Mouse (Mus musculus) embryonic facial prominence, embryonic 13.5 days (tissue): ENCODE measurements around the gene Med29. TPM values are rescaled to one million over a fixed set of nuclear protein-coding genes. Genes with fewer than 3 reads are reported as not detected.

Experiments used
- ATAC-seq: fragments of 200-750 bp; cut with Nextera tagmentation; 2 replicates; pipeline ENCODE4 v1.8.0; 2017; ENCODE audit warnings: low read depth; ENCODE audit not compliant: insufficient number of reproducible peaks, insufficient read depth, low FRiP score, low TSS enrichment
- H3K27ac ChIP-seq: fragments of 300-500 bp; sonication (generic); 2 replicates; pipeline ENCODE4 v1.5.1; 2015; ENCODE audit warnings: moderate library complexity, mild to moderate bottlenecking, inconsistent platforms
- H3K27me3 ChIP-seq: fragments of 300-500 bp; sonication (generic); 2 replicates; pipeline ENCODE4 v1.6.1; 2015; ENCODE audit warnings: mild to moderate bottlenecking, inconsistent platforms
- H3K36me3 ChIP-seq: fragments of 300-500 bp; sonication (generic); 2 replicates; pipeline ENCODE4 v1.6.1; 2015; ENCODE audit warnings: mild to moderate bottlenecking, inconsistent platforms
- H3K4me1 ChIP-seq: fragments of 300-500 bp; sonication (generic); 2 replicates; pipeline ENCODE4 v1.6.1; 2015; ENCODE audit warnings: inconsistent platforms
- H3K4me2 ChIP-seq: fragments of 300-500 bp; sonication (generic); 2 replicates; pipeline ENCODE4 v1.6.1; 2015; ENCODE audit warnings: moderate library complexity, mild to moderate bottlenecking, inconsistent platforms
- H3K4me3 ChIP-seq: fragments of 300-500 bp; sonication (generic); 2 replicates; pipeline ENCODE4 v1.5.1; 2015; ENCODE audit warnings: mild to moderate bottlenecking, inconsistent platforms
- H3K9ac ChIP-seq: fragments of 300-500 bp; sonication (generic); 2 replicates; pipeline ENCODE4 v1.6.1; 2015; ENCODE audit warnings: mild to moderate bottlenecking, inconsistent platforms
- H3K9me3 ChIP-seq: fragments of 300-500 bp; sonication (generic); 2 replicates; pipeline ENCODE4 v1.6.1; 2016; ENCODE audit warnings: inconsistent platforms
- WGBS: fragments of 180-500 bp; shearing (Covaris S2); methylation state at CpG from one replicate; pipeline ENCODE4 v1.1.7; 2015; ENCODE audit warnings: mixed read lengths; 5-methylcytosine and 5-hydroxymethylcytosine counted together
- polyA plus RNA-seq: library from polyadenylated mRNA; unstranded; fragments of >200 nt; fragmentation: Nextera tagmentation; extraction: Ambion mirVana; gene quantifications from 2 replicates; pipeline ENCODE4 v1.2.1, GENCODE M21; 2015

Gene Med29
- polyA plus RNA-seq, 1 experiment from 2014 or later, result 53.5 TPM

DNA sequence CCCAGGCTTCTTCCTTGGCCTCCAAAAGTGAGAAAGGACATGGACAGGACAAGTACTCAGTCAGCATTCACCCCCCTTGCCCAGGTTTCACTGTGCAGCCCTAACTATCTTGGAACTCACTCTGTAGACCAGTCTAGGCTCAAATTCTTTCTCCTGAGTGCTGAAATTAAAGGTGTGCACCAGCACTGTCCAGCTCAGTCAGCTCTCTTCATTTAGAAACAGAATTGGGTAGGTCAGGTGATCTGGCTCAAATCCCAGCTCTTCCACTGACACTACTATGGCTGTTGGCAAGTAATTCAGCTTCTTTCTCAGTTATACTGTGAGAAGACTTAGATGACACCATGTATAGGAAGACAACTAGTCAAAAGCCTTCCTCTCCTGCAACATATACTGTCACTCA is 35.2 kb upstream of the Med29 start:
- no peak overlapping the region for H3K9ac ChIP-seq
- no peak overlapping the region for H3K4me2 ChIP-seq
- H3K4me1 ChIP-seq, result peaks cover 11% of the 10 kb centered on the region
- no peak overlapping the region for H3K4me3 ChIP-seq
- no peaks in the 10 kb centered on the region for H3K9me3 ChIP-seq
- no peak overlapping the region for H3K27ac ChIP-seq
- H3K27me3 ChIP-seq, result no peaks in the 10 kb centered on the region
- peaks cover 38% of the 10 kb centered on the region for H3K36me3 ChIP-seq
- ATAC-seq, result no peak

DNA sequence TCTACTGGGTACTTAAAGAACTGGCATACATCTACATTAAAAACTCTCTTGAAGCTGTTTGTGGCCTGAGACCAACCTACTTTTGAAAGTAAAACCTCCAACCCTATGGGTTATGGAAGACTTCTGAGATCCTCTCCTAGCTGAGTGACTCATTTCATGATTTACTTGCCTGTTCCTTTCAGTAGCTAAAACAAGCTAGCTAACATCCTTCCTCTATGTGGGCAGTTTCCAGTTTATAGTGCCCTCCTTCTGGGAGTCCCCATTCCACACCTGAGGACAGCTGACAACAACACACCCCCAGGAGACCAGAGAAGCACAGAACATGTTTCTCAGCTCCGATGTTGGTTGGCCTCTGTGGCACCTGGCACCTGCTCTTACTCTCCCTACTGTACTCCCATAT is 30.5 kb upstream of the Med29 start:
- H3K27me3 ChIP-seq, result no peaks in the 10 kb centered on the region
- H3K4me2 ChIP-seq, result no peak overlapping the region
- H3K36me3 ChIP-seq, result peaks cover 63% of the 10 kb centered on the region
- H3K4me3 ChIP-seq, result no peak overlapping the region
- H3K9ac ChIP-seq, result no peak overlapping the region
- ATAC-seq, result no peak
- 100% methylated on average over 1 of the region's 1 CpGs for WGBS
- H3K27ac ChIP-seq, result no peak overlapping the region
- H3K9me3 ChIP-seq, result no peaks in the 10 kb centered on the region
- peaks cover 8% of the 10 kb centered on the region for H3K4me1 ChIP-seq

DNA sequence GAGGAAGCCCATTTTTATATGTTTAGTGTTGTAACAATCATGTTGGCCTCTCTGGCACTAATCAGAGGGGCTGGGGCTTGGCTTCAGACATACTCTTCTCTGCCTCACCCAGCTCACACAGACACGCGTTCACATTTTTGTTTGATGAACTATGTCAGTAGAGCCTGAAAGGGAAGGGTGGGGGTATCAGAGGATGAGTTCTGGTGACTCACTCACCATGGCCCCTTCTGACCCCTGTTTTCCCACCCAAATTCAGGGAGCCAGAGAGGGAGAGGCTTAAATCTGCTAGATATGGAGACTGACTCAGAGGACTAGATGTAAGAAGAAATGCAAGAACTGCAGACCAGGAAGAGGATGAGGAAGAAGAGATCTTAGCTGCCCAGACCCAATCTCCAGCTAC is 26.9 kb upstream of the Med29 start:
- Histone ChIP-seq H3K4me2 (no peak overlapping the region), H3K27ac (no peak overlapping the region), H3K36me3 (peaks cover 95% of the 10 kb centered on the region), H3K4me3 (no peak overlapping the region), H3K4me1 (peaks cover 8% of the 10 kb centered on the region), H3K9ac (no peak overlapping the region), H3K9me3 (no peaks in the 10 kb centered on the region), H3K27me3 (no peaks in the 10 kb centered on the region)
- 97% methylated on average over 2 of the region's 2 CpGs for WGBS
- no peak for ATAC-seq

DNA sequence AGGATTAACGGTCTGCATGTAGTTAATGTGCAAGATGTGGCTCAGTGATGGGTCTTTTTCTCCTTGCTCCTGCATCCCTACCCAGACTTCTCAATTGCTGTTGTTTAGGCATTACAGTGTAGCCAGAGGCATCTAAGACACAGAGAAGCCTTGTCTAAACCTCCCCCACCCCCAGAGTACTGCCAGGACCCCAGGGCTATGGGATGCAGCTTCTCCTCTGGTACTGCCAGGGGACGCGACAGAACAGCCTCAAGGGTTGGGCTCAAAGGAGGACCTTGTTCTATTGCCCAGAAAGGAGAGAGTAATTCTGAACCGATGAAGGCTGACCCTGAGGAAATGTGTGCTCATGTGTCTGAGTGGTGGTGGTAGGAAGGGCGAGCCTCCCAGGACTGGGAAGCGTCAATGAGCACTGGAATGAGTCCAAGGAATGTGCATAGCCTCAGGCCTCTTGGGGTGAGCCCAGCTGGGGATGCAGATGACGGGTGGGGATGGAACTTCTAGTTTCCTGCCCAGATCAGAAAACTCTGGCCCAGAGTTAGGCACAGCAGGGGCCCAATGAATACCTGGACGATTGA is 25.7 kb upstream of the Med29 start:
- WGBS, result 60% methylated on average over 8 of the region's 8 CpGs
- H3K36me3 ChIP-seq, result peaks cover 96% of the 10 kb centered on the region

DNA sequence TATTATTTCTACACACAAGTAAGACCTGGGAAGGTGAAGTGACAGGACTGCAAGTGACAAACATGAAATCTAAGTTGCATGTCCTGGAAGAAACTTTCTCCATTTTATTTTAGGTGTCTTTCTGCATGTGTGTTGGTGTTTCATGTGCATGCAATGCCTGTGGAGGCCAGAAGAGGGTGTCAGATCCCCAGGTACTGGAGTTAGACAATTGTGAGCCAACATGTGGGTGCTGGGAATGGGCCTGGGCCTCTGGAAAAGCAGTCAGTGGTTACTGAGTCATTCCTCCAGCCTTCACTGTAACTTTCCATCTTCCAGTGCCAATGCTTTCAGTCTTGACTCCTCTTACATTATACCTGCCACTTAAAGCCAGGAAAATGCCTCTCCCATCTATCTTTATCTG is 24.9 kb upstream of the Med29 start:
- H3K27me3 ChIP-seq, result no peaks in the 10 kb centered on the region
- no peak for ATAC-seq
- no peak overlapping the region for H3K9ac ChIP-seq
- H3K9me3 ChIP-seq, result no peaks in the 10 kb centered on the region
- H3K4me3 ChIP-seq, result no peak overlapping the region
- peaks cover 8% of the 10 kb centered on the region for H3K4me1 ChIP-seq
- H3K36me3 ChIP-seq, result peaks cover 96% of the 10 kb centered on the region
- no peak overlapping the region for H3K27ac ChIP-seq
- H3K4me2 ChIP-seq, result no peak overlapping the region

More for the DNA sequence above, 25.7 kb upstream of the Med29 start:
- H3K27ac ChIP-seq, result no peak overlapping the region
- no peak for ATAC-seq
- no peak overlapping the region for H3K4me2 ChIP-seq
- H3K9me3 ChIP-seq, result no peaks in the 10 kb centered on the region
- H3K9ac ChIP-seq, result no peak overlapping the region
- no peaks in the 10 kb centered on the region for H3K27me3 ChIP-seq
- no peak overlapping the region for H3K4me3 ChIP-seq
- peaks cover 8% of the 10 kb centered on the region for H3K4me1 ChIP-seq

DNA sequence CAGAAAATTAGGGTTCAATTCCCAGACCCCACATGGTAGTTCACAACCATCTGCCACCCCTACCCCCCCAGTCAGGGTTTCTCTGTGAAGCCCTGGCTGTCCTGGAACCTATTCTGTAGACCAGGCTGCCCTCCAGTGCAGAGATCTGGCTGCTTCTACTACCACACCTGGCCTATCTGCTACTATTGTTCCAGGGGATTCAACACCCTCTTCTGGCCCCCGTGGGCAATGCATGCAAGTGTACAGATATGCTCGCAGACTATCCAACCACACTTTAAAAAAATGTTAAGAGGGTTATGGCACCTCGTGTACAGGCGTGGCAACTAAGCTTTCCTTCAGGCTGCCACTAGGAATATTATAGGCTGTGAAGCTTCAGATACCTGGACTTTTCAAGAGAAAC is 20.3 kb upstream of the Med29 start:
- Histone ChIP-seq H3K4me1 (no peaks in the 10 kb centered on the region), H3K27ac (no peak overlapping the region), H3K9me3 (no peaks in the 10 kb centered on the region), H3K27me3 (no peaks in the 10 kb centered on the region), H3K36me3 (peaks cover 92% of the 10 kb centered on the region), H3K4me3 (no peak overlapping the region), H3K4me2 (no peak overlapping the region), H3K9ac (no peak overlapping the region)
- no peak for ATAC-seq
- WGBS, result 87% methylated on average over 4 of the region's 4 CpGs

DNA sequence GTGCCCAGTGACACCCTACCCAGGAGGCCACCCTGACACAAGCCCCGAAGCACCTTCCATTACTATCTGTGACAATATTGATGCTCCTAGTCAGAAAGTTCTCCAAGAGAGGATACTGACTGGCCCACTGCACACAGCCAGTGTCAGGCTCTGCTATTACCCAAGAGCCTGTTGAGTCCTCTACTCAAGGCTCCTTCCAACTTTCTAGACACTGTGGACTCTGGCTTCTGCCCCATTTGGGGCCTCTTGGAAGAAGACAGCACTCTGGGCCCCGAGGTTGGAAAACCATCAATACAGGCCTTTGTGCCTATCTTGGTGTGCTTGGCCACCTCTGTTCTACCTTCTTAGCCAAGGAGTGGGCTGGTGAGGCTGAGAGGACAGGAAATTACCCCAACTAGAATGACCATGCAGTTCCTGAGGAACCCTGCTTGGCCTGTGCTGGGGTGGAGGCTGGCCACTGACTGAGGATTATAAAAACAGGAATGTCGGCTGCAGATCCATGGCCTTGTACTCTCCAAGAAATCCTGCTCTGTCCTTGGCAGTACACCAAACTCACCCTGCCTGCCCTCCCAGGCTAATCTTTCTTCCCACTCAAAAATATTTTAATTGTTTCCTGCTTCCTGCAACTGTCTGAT is 18.4 kb upstream of the Med29 start:
- Histone ChIP-seq H3K27ac (no peak overlapping the region), H3K4me2 (no peak overlapping the region), H3K9me3 (no peaks in the 10 kb centered on the region), H3K27me3 (no peaks in the 10 kb centered on the region), H3K9ac (no peak overlapping the region), H3K4me3 (no peak overlapping the region), H3K36me3 (peaks cover 93% of the 10 kb centered on the region), H3K4me1 (no peaks in the 10 kb centered on the region)
- WGBS, result 92% methylated on average over 3 of the region's 3 CpGs
- no peak for ATAC-seq

DNA sequence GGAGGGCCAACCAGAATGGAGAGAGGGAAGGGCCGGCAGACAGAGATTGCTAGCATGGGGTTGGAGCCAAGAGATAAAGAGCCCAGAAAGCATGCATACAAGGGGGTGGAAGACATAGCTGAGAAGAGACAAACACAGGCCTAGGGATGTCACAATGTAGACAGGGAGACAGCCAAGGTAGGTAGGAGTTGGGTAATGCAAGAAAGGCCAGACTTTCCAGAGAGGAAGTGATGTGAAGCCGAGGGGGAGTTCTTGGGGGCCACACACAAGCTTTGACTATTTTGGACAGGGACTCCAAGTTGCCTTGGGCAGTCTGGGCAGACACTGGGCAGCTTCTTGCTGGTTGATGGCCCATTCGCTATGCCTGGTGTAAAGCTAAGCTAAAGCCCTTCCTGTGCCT is 9.4 kb upstream of the Med29 start:
- WGBS, result 83% methylated on average over 3 of the region's 3 CpGs
- Histone ChIP-seq H3K9ac (no peak overlapping the region), H3K4me2 (no peak overlapping the region), H3K4me1 (no peaks in the 10 kb centered on the region), H3K4me3 (no peak overlapping the region), H3K9me3 (no peaks in the 10 kb centered on the region), H3K36me3 (peaks cover 94% of the 10 kb centered on the region), H3K27ac (no peak overlapping the region), H3K27me3 (no peaks in the 10 kb centered on the region)
- no peak for ATAC-seq

DNA sequence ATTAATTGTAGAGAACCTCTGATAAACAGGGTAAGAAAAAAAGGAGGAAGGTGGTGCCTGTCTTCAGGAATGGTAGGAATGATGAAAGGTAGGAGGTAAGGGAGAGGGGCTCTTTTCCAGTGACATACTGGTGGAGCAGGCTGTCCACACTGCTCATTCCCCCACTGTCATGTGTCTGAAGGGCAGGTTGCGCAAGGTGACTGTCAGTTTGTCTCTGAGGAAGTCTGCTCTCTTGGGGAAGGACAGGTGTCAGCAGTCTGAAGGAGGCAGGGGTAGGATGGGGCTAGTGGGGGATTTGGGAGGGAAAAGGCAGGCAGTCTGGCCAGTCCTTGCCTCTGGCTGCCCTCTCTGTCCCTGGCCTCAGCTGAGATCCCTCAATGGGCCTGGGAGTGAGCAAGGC is 8.5 kb upstream of the Med29 start:
- ATAC-seq, result no peak
- H3K27me3 ChIP-seq, result no peaks in the 10 kb centered on the region
- 94% methylated on average over 1 of the region's 1 CpGs for WGBS
- no peak overlapping the region for H3K4me3 ChIP-seq
- H3K4me2 ChIP-seq, result no peak overlapping the region
- no peak overlapping the region for H3K27ac ChIP-seq
- H3K4me1 ChIP-seq, result no peaks in the 10 kb centered on the region
- H3K36me3 ChIP-seq, result peaks cover 93% of the 10 kb centered on the region
- 0 out of 2 replicates have a peak overlapping the region, but pooled peaks have one; percentile 21 for H3K9ac ChIP-seq
- H3K9me3 ChIP-seq, result no peaks in the 10 kb centered on the region

DNA sequence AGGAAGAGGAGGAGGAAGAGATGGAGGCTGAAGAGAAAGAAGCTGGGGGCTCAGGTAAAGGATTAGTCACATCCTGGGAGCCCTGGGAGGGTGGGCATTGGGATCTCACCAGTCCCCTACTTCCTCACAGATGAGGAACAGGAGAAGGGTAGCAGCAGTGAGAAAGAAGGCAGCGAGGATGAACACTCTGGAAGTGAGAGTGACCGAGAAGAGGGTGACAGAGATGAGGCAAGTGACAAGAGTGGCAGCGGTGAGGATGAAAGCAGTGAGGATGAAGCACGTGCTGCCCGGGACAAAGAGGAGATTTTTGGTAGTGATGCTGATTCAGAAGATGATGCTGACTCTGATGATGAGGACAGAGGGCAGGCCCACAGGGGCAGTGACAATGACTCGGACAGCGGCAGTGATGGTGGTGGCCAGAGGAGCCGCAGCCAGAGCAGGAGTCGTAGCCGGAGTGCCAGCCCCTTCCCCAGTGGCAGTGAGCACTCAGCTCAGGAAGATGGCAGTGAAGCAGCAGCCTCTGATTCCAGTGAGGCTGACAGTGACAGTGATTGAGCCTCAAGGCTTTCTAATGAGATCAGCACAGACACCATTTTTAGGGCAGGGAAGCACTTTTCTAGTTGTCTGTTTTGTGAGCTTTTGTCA is 6.3 kb upstream of the Med29 start:
- H3K27ac ChIP-seq, result no peak overlapping the region
- 88% methylated on average over 10 of the region's 10 CpGs for WGBS
- ATAC-seq, result no peak
- no peaks in the 10 kb centered on the region for H3K27me3 ChIP-seq
- no peaks in the 10 kb centered on the region for H3K9me3 ChIP-seq
- no peak overlapping the region for H3K4me3 ChIP-seq
- no peak overlapping the region for H3K4me2 ChIP-seq
- peaks cover 81% of the 10 kb centered on the region for H3K36me3 ChIP-seq
- peaks cover 2% of the 10 kb centered on the region for H3K4me1 ChIP-seq
- no peak overlapping the region for H3K9ac ChIP-seq

DNA sequence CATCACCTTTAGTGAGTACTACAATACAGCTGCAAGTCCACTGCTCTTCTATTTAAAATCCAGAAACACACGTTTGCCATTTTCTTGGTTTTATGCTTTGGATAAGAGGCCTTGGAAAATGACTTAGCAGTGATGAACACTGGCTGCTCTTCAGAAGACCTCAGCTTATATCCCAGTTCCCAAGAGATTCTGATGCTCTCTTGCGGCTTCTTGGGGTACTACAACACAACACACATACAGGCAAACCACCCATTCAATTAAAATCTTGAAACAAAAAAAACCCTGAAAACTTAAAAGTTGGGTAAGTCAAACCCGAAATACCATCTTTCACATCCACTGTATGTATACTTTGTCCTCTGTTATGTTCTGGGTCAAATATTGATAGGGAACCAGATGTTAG is 5.5 kb upstream of the Med29 start:
- ATAC-seq, result no peak
- Histone ChIP-seq H3K27ac (no peak overlapping the region), H3K9ac (no peak overlapping the region), H3K4me2 (no peak overlapping the region), H3K4me1 (peaks cover 9% of the 10 kb centered on the region), H3K36me3 (peaks cover 72% of the 10 kb centered on the region), H3K9me3 (no peaks in the 10 kb centered on the region), H3K27me3 (no peaks in the 10 kb centered on the region), H3K4me3 (no peak overlapping the region)
- 69% methylated on average over 3 of the region's 3 CpGs for WGBS

DNA sequence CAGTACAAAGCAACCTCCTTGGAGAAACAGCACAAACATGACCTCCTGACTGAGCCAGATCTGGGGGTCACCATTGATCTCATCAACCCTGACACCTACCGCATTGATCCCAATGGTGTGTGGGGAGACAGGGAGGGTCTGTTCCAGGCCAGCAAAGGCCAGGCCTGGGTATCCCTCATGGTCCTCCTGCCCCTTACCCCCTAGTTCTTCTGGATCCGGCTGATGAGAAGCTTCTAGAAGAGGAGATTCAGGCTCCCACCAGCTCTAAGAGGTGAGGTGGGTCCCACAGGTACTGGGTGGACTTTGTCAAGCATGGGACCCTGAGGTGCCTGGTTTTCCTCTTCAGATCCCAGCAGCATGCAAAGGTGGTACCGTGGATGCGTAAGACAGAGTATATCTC is 2.9 kb upstream of the Med29 start:
- no peak for ATAC-seq
- H3K27me3 ChIP-seq, result no peaks in the 10 kb centered on the region
- 94% methylated on average over 4 of the region's 4 CpGs for WGBS
- H3K27ac ChIP-seq, result no peak overlapping the region
- no peak overlapping the region for H3K9ac ChIP-seq
- H3K36me3 ChIP-seq, result peaks cover 52% of the 10 kb centered on the region
- peaks cover 17% of the 10 kb centered on the region for H3K4me1 ChIP-seq
- H3K4me2 ChIP-seq, result no peak overlapping the region
- no peak overlapping the region for H3K4me3 ChIP-seq
- no peaks in the 10 kb centered on the region for H3K9me3 ChIP-seq
